Mouse (Mus musculus): ENCODE measurements around the gene Galnt18.
A peak's percentile ranks its signal among the peaks of the same experiment; 100 is the strongest.

Galnt18 gene

GRCm38 (mm10) chr7:111779504-111780242 lies at the start of gene Galnt18:
TSS of gene Galnt18 (minus strand) at chr7:111779977.
- peak; percentile 6 for DNase-seq (ENCODE audit: low read depth)

DNA sequence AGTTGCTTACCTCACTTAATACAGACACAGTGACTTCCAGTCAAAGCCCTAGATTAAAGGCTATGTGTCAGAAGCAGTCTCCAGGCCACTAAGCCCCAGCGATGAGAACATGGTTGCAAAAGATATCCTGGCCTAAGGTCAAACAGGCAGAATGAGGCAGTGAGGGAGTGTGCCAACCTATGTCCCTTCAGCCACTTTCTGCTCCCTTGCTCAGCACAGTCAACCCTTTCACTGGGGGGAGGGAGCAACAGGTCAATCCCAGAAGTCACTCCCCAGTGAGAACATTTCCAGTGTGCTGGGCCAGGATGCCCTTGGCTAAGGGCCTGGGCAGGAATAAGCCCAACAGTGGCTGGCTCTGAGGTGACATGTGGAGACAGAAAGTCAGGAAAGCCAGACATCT lies 47.6 kb upstream of the Galnt18 start:
- no peak for DNase-seq (ENCODE audit: low read depth)

DNA sequence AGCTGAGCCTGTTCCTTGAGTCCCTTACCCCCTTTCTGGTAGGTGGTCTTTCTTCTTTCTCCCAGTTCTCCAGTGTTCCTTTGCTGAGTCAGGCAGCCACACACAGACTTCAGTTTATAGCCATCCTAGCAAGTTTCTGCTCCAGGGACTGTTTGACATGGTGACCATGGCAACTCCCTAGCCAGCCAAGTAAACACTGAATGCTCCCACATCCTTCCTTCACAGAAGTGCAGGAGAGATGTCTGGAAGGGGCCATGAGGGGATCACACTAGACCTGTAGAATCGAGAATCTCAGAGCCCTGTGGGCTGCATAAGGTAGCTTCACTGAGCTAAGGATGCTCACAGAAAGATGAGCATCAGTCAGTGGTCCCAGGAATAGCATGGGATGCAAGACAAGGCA lies 33.3 kb upstream of the Galnt18 start:
- no peak for DNase-seq (ENCODE audit: low read depth)

GRCm38 (mm10) chr7:111811036-111811435 lies 31.3 kb upstream of the Galnt18 start:
- no peak for DNase-seq (ENCODE audit: low read depth)

GRCm38 (mm10) chr7:111809796-111810195 lies 30.0 kb upstream of the Galnt18 start:
- no peak for DNase-seq (ENCODE audit: low read depth)

GRCm38 (mm10) chr7:111806083-111806482 lies 26.3 kb upstream of the Galnt18 start:
- no peak for DNase-seq (ENCODE audit: low read depth)

DNA sequence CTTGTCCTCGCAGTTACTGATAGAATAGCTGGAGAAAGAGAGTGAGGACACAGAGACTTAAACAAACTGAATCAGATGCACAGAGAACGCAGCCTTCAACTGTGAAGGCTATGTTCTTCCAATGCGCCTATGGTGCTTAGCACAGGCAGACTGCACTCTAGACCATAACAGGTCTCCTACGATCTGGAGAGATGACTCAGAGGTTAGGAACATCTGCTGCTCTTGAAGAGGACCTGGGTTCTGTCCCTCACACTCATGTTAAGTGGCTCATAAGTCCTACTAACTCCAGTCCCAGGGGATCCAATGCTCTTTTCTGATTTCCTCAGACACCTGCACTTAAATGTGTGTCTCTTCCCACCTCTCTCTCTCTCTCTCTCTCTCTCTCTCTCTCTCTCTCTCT lies 24.9 kb upstream of the Galnt18 start:
- DNase-seq (ENCODE audit: low read depth) = no peak

- DNase-seq (ENCODE audit: low read depth) = no peak
Observed at GRCm38 (mm10) chr7:111800785-111801184, 21.0 kb upstream of the Galnt18 start.

DNA sequence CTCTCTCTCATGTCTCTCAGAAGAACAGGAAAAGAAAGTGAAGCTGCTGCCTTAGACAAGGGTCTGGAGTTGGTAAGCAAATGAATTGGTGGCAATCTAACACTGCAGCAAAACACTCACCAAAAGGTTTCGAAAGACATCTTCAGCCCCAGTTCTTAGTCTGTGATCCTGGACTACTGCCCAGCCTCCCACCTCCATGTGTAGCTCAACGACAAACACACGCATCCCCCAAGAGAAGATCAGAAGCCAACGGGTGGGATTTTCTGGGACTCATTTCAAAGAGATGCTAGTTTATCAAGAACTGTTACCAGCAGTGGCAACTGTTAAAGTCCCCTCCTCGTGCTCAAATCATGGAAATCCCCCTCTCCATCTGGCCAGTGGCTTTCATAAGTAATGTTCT lies 20.3 kb upstream of the Galnt18 start:
- DNase-seq (ENCODE audit: low read depth) = no peak

DNA sequence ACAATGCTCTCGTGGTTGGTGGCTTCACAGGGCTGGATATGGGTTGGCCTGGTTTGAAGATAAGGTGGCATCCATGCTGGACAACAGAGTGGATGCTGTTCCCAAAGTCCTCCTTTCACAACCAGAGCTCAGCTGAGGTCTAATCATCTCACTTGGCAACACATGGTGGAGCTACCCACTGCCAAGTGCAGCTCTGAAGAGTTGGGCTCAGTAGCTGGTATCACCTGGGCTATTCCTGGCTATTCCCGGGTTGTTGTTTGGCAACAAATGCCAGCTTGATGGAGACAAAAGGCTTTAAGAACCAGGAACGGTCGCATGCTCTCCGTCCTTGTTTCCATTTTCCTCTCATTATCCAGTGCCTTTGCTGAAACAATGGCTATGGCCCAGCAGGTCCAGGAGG lies 19.2 kb upstream of the Galnt18 start:
- DNase-seq (ENCODE audit: low read depth) = no peak

DNA sequence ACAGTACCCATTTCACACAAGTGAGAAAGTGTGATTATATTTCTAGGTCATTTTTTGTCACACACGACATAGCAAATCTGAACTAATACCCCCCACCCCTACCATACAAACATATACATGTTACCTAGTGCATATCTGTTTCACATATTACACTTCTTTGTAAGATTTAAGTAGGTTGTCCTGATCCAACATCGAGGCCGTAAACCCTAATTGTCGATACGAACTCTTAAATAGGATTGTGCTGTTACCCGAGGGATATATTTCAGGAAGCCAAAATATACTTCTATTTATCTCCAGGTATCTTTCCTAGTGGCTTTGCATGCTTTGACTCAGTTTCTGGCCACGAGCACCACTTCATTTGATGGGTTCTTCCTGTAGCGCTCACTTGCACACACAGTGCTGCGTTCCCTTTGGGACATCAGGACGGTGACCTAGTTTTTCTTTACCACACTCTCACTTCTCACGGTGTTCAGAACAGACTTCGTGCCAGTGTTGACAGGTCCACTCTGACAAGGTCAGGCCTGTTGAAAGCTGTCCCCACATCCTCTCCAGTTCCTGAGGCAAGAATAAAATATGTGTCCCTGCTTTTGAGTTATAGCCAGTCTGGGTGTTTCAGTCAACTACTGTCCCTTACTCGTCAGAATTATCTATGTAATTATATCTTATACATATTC lies 17.7 kb upstream of the Galnt18 start:
- no peak for DNase-seq (ENCODE audit: low read depth)

DNA sequence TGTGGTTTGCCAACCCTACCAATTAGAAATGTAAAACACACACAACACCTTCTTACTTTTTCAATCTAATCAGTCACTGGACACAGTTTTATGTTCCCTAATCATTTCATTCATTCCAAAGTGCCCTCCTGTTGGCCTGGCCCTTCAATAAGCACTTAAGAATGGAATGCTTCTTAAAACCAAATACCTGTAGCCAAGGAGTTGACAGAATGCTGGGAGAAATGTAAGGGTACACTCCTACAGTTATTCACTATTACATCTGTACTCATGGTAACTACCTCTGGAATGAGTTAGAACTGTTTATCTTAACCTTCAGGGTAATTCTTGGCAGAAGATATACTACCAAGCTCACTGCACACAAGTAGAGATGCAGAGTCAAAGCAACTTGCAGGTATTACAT lies 15.3 kb upstream of the Galnt18 start:
- DNase-seq (ENCODE audit: low read depth) = no peak

DNA sequence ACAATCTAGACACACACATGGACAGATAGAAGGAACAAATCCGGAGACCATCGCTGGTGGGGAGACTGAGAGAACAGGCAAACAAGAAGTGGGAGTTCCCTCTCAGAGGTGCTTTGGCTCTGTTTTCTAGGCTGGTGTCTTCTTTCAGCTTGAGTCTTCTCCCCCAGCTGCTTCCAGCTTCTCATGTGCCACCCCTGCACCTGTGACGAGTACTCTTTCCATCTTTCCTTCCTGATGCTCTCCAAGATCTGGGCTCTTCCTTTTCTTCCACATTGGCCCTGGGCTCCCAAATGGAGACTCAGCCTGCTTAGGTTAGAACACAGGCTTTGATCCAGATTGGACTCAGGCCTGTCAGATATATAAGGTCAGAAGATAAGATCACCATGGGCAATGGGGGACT lies 12.4 kb upstream of the Galnt18 start:
- DNase-seq (ENCODE audit: low read depth) = no peak

DNA sequence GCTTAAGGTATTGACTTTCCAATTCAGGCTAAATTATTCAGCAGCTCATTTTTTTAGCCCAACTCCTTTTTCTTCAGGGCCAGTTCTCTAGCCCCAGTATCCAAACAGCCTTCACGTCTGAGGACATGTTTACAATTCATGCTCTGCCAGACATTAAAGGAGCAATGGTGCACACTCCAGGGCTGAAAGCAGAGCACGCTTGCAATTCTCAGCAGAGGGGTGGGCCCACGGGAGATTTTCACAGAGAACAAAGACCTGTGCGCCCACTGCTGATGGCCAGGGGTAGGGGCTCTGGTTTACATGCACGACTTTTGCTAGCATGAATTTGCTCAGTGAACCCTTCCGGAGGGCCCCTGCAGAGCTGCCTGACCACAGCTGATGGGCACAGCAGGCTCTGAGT lies 11.6 kb upstream of the Galnt18 start:
- DNase-seq (ENCODE audit: low read depth) = no peak

- DNase-seq (ENCODE audit: low read depth) = no peak
Observed at GRCm38 (mm10) chr7:111787921-111788320, 8.1 kb upstream of the Galnt18 start.

GRCm38 (mm10) chr7:111785478-111785877 lies 5.7 kb upstream of the Galnt18 start:
- DNase-seq (ENCODE audit: low read depth) = no peak

- peak; percentile 25 for DNase-seq (ENCODE audit: low read depth)
Observed at GRCm38 (mm10) chr7:111782126-111782525, 2.3 kb upstream of the Galnt18 start.

DNA sequence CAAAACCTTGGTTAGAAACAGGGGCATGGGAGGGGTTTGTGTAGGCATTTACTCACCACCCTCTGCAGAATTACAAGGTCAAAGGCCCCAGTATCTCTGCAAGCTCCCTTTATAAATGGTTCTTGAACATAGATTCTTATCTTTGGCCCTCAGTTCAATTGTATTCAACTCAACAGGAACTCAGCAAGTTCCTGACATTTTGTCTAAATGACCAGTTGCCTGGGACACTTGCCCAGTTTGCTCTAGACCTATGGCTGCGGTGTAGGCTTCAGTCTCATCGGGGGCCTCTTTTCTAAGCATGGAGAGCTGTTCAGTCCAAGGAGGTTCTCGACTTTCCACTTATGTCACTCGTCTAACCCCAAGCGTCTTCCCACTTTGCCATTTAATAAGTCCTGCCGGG lies 1.5 kb upstream of the Galnt18 start:
- DNase-seq (ENCODE audit: low read depth) = no peak

DNA sequence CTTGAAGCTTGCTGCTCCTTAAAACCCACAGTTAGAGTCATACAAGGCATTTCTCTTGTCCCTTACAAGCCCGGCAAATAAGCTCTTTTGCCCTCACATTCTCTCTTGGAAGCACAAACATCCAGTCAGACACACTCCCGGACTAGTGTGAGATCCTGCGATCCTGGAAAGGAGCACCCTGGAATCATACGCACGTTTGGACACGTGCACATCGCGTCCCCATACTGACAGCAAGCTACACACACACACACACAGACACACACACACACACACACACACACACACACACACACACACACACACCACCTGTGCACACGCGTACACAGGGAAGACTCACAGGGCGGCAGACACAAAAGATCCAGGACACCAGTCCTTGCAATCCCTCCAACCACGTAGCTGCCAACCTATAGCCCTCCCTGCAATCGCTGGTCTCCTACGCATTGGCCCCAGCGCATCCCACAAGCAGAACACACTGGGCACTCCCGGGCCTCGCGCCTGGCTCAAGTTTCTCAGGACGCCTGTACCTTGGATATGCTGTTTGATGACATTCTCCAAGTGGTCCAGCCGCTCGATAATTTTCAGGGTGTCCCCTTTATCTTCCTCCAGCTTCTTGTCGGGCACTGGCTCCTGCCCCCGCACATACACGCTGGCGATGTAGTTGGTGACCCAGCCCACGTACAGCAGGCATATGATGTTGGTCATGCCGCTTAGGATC lies 831 bp downstream of the Galnt18 start:
- no peak for DNase-seq (ENCODE audit: low read depth)

DNA sequence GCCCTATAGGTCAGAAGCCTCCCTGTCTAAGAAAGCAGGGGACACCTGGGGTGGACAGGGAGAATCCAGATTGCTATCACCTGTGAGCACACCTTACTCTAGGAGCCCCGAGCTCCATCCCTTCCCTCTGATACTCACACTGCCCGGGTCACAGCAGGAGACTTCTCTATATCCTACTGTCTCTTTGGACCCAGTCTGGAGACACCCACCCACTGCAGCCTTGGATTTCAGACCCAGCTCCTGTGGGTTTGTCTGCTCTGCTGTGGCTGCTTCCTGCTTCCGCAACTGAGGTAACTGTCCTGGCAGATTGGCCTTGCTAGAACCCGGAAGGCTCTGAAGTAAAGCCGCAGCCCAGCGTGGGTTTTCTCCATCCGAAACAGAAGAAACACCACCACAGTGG lies 1.6 kb downstream of the Galnt18 start:
- DNase-seq (ENCODE audit: low read depth) = no peak

GRCm38 (mm10) chr7:111777186-111777585 lies 2.6 kb downstream of the Galnt18 start:
- no peak for DNase-seq (ENCODE audit: low read depth)

DNA sequence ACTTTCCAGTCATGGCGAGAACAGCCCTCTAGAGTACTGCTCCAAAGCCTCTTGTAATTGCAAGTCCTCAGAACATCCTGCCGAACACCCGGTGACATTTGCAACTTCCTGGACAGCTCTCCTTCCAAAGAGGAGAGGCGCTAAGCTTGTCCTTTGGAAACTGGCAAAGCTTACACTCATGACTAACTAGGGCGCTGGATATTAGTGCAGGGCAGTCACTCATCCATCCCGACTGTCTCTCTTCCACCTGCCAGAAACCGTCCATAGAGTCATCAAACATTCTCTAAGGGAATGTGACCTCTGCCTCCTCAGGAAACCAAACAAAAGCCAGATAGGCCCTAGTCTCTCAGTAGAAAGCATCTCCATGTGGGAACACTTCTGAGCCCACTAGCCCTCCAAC lies 3.6 kb downstream of the Galnt18 start:
- DNase-seq (ENCODE audit: low read depth) = no peak

DNA sequence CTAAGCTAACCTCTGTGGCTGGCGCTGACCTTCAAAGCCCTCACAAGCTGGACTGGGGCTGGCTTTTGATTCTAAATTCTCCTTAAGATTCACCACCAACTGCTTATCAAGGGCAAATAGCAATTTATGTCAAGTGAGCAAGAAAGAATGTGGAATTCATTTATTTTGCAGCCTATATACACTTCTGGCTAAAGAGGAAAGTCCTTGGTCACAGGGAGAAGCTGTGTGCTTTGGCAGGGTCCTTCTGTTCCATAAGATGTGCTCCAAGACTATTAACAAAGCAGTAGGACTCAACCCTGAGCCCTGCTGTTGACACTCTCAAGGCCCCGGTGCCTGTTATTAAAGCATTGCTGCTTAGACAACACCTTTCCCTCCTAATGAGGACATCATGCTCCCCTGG lies 7.4 kb downstream of the Galnt18 start:
- DNase-seq (ENCODE audit: low read depth) = no peak
